Mouse (Mus musculus) midbrain, embryonic 14.5 days (tissue): ENCODE measurements around the gene Gpkow. TPM values are rescaled to one million over a fixed set of nuclear protein-coding genes. Genes with fewer than 3 reads are reported as not detected.
A peak's percentile ranks its signal among the peaks of the same experiment; 100 is the strongest.
"Not testable (repeated sequence)": the region's sequence is repeated elsewhere in the genome, so short reads cannot be mapped to it uniquely, and the experiment has no call there.

ENCODE experiments used
- ATAC-seq: fragments of 200-750 bp; cut with Nextera tagmentation; 2 replicates; pipeline ENCODE4 v1.8.0; 2017; ENCODE audit warnings: moderate number of reproducible peaks, moderate library complexity; ENCODE audit not compliant: low FRiP score, low TSS enrichment
- DNase-seq: peaks from one replicate; pipeline ENCODE4 v3.0.0-alpha.2; 2015
- H3K27ac ChIP-seq: fragments of 300-500 bp; sonication (generic); replicated peaks from 2 replicates; pipeline ENCODE4 v1.5.1; 2014; ENCODE audit warnings: mild to moderate bottlenecking, low read depth, low read length, moderate library complexity
- H3K27me3 ChIP-seq: fragments of 300-500 bp; sonication (generic); 2 replicates; pipeline ENCODE4 v1.6.1; 2014; ENCODE audit warnings: low read length, control low read depth, mixed read lengths; ENCODE audit not compliant: control insufficient read depth, insufficient read depth
- H3K36me3 ChIP-seq: fragments of 300-500 bp; sonication (generic); 2 replicates; pipeline ENCODE4 v1.6.1; 2014; ENCODE audit warnings: low read length, control low read depth; ENCODE audit not compliant: control insufficient read depth, insufficient read depth
- H3K4me1 ChIP-seq: fragments of 300-500 bp; sonication (generic); 2 replicates; pipeline ENCODE4 v1.6.1; 2014; ENCODE audit warnings: mild to moderate bottlenecking, antibody characterized with exemption, low read length, control low read depth; ENCODE audit not compliant: control insufficient read depth, insufficient read depth
- H3K4me2 ChIP-seq: fragments of 300-500 bp; sonication (generic); 2 replicates; pipeline ENCODE4 v1.6.1; 2014; ENCODE audit warnings: mild to moderate bottlenecking, low read length, moderate library complexity
- H3K4me3 ChIP-seq: fragments of 300-500 bp; sonication (generic); replicated peaks from 2 replicates; pipeline ENCODE4 v1.5.1; 2014; ENCODE audit warnings: low read depth, low read length
- H3K9ac ChIP-seq: fragments of 300-500 bp; sonication (generic); replicated peaks from 2 replicates; pipeline ENCODE4 v1.6.1; 2014; ENCODE audit warnings: mild to moderate bottlenecking, low read length, moderate library complexity
- H3K9me3 ChIP-seq: fragments of 300-500 bp; sonication (generic); 2 replicates; pipeline ENCODE4 v1.6.1; 2016; ENCODE audit warnings: low read length, control low read depth, mixed read lengths; ENCODE audit not compliant: control insufficient read depth
- WGBS: fragments of 180-500 bp; shearing (Covaris S2); extraction: QIAGEN DNeasy Blood & Tissue Kit; methylation state at CpG from one replicate; pipeline ENCODE4 v1.1.7; 2014; 5-methylcytosine and 5-hydroxymethylcytosine counted together
- polyA plus RNA-seq: library from polyadenylated mRNA; unstranded; fragments of >200 nt; fragmentation: Nextera tagmentation; extraction: Ambion mirVana; gene quantifications from 2 replicates; pipeline ENCODE4 v1.2.1, GENCODE M21; 2014

Gene Gpkow
- polyA plus RNA-seq, 1 experiment from 2014 or later, result 53.8 TPM

DNA sequence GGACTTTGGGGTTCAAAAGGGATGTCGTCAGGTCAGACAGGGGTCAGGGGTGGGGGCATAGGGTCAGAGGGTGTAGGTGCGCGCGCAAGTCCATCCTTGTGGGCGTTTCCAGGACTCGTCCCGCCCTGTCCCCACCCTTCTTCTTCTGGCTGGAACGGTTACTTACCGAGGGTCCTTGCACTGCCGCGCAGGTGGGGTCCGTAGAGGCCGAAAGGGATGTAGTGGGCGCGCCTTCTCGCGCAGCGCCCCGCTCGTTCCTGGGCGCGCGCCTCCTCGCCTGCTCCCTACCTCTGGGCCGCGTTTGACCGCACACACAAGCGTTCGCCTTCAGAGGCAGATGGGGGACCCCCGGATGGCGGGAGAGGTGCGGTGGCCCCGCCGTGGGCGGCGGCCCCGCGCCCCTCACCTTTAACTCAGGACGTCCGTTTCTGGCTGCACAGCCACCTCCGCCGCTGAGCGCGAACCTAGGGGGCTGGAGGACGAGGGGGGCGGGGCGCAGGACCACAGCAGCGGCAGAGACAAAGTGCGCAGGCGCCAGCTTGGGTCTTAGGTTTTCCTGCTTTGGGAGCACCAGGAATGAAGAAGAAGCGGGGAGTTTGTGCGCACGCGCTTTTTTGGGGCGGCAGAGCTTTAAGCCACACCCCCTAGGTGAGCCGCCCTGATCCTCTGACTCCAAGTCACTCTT, 53.6 kb downstream of the Gpkow start, which contains the start of gene Ccdc120:
Gene Ccdc120 (minus strand): TSS at position 474 of the 685 bp plus-strand sequence.
- 16% methylated on average over 54 of the region's 56 CpGs for whole genome bisulfite sequencing
- peak within 1 kb of the TSS; percentile 60 for H3K9ac ChIP-seq
- no peaks in the 10 kb centered on the region for H3K36me3 ChIP-seq
- H3K4me2 ChIP-seq, result peak within 1 kb of the TSS; percentile 55
- 0 out of 2 replicates have a peak, but pooled peaks cover 2% of the 10 kb centered on the region for H3K4me1 ChIP-seq
- peak within 1 kb of the TSS; percentile 55; the same call in 1 of the 2 replicates for H3K27ac ChIP-seq
- ATAC-seq, result peak; percentile 83
- H3K4me3 ChIP-seq, result peak within 1 kb of the TSS; percentile 57
- peak; percentile 94 for DNase-seq
- no peaks in the 10 kb centered on the region for H3K27me3 ChIP-seq
- H3K9me3 ChIP-seq, result no peaks in the 10 kb centered on the region

DNA sequence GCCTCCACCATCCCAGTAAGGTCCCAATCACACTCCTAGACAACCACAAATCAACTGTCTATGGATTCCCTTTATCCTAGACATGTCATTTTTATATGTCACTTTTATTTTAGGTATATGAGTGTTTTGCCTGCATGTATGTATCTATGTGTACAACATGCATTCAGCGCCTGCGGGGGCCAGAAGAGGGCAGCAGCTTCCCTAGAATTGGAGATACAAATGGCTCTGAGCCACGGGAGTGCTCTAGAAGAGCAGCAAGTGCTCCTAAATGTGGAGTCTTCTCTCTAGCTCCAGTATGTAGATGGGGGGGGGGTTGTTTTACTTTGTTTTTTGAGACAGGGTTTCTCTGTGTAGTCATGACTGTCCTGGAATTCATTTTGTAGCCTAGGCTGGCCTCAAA, 56.7 kb downstream of the Gpkow start:
- H3K4me2 ChIP-seq, H3K27me3 ChIP-seq, ATAC-seq, H3K4me3 ChIP-seq, H3K4me1 ChIP-seq, DNase-seq, H3K9ac ChIP-seq, H3K36me3 ChIP-seq, H3K9me3 ChIP-seq, H3K27ac ChIP-seq: not testable (repeated sequence)
- 13% methylated on average over 3 of the region's 3 CpGs for WGBS

Other genes starting within 250 kb of the Gpkow start
- 0.58 TPM in 1 of 2 replicates, not detected in the other for gene Foxp3, start 123.5 kb upstream of the Gpkow start, polyA plus RNA-seq
- gene Ppp1r3f, start 122.8 kb upstream of the Gpkow start, polyA plus RNA-seq, result 4.0 and 6.8 TPM in 2 replicates
- 29.8 and 30.1 TPM in 2 replicates for gene Ccdc22, start 91.6 kb upstream of the Gpkow start, polyA plus RNA-seq
- gene Cacna1f, start 90.0 kb upstream of the Gpkow start, polyA plus RNA-seq, result 0.04 TPM in 1 of 2 replicates, not detected in the other
- gene Syp, start 58.7 kb upstream of the Gpkow start, polyA plus RNA-seq, result 81.7 and 125 TPM in 2 replicates
- 0.89 and 1.4 TPM in 2 replicates for gene Prickle3, start 39.9 kb upstream of the Gpkow start, polyA plus RNA-seq
- 11.2 and 22.4 TPM in 2 replicates for gene Plp2, start 25.7 kb upstream of the Gpkow start, polyA plus RNA-seq
- gene Magix, start 15.9 kb upstream of the Gpkow start, polyA plus RNA-seq, result 0.16 TPM in 2 replicates
- 23.9 and 29.5 TPM in 2 replicates for gene Wdr45, start 17.2 kb downstream of the Gpkow start, polyA plus RNA-seq
- gene Gm45208, start 25.1 kb downstream of the Gpkow start, polyA plus RNA-seq, result not detected in 2 replicates
- gene Praf2, start 31.3 kb downstream of the Gpkow start, polyA plus RNA-seq, result 126 and 144 TPM in 2 replicates
- gene Ccdc120, start 53.8 kb downstream of the Gpkow start, polyA plus RNA-seq, result 72.2 and 73.0 TPM in 2 replicates
- 21.7 and 21.8 TPM in 2 replicates for gene Tfe3, start 65.4 kb downstream of the Gpkow start, polyA plus RNA-seq
- gene Gripap1, start 92.6 kb downstream of the Gpkow start, polyA plus RNA-seq, result 56.0 and 56.6 TPM in 2 replicates
- gene Kcnd1, start 125.2 kb downstream of the Gpkow start, polyA plus RNA-seq, result 1.7 and 2.3 TPM in 2 replicates
- 32.3 and 38.0 TPM in 2 replicates for gene Otud5, start 144.2 kb downstream of the Gpkow start, polyA plus RNA-seq
- 13.9 and 18.8 TPM in 2 replicates for gene Pim2, start 181.1 kb downstream of the Gpkow start, polyA plus RNA-seq
- 17.4 and 24.6 TPM in 2 replicates for gene Slc35a2, start 186.9 kb downstream of the Gpkow start, polyA plus RNA-seq
- 181 and 219 TPM in 2 replicates for gene Pqbp1, start 202.1 kb downstream of the Gpkow start, polyA plus RNA-seq
- gene Timm17b, start 202.2 kb downstream of the Gpkow start, polyA plus RNA-seq, result 171 and 214 TPM in 2 replicates
- not detected in 2 replicates for gene Gm10491, start 210.7 kb downstream of the Gpkow start, polyA plus RNA-seq
- gene Gm10490, start 212.4 kb downstream of the Gpkow start, polyA plus RNA-seq, result not detected in 2 replicates
- gene Pcsk1n, start 222.7 kb downstream of the Gpkow start, polyA plus RNA-seq, result 197 and 199 TPM in 2 replicates
- not detected in 2 replicates for gene Eras, start 231.5 kb downstream of the Gpkow start, polyA plus RNA-seq